Mouse (Mus musculus): Measurements from ENCODE around the gene Tspan14. TPM values are rescaled to one million over a fixed set of nuclear protein-coding genes. Genes with fewer than 3 reads are reported as not detected.

The Tspan14 gene
- polyA plus RNA-seq, 1 experiment from 2014 or later, result 61.1 TPM

DNA sequence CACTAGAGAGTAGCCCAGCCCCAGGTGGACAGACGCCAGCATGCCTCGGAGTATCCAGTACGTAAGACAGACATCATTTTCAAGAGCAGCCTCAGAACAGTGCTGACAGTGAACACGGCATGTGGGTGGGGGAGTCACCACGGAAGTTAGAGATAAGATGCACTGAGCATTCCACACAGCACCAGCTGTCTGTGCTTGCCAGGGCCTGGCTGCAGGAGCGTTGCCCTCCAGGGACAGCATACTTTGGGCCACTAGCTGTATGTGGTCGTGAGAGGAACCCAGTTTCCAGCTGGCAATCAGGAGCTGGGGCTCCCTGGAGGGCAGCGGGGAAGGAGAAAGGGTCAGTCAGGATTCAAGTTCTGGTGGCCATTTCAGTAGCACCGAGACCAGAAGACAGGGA, 59.8 kb downstream of the Tspan14 start:
- Histone ChIP-seq H3K4me2 (no peak overlapping the region), H3K27me3 (no peaks in the 10 kb centered on the region), H3K4me3 (no peak overlapping the region), H3K9me3 (no peaks in the 10 kb centered on the region), H3K27ac (replicated peaks) (no peak overlapping the region), H3K36me3 (peaks cover 40% of the 10 kb centered on the region), H3K9ac (no peak overlapping the region), H3K4me1 (replicated peaks) (no peaks in the 10 kb centered on the region)
- 92% methylated on average over 9 of the region's 9 CpGs for WGBS
- no peak for ATAC-seq (ENCODE audit: low FRiP score, low read depth)

DNA sequence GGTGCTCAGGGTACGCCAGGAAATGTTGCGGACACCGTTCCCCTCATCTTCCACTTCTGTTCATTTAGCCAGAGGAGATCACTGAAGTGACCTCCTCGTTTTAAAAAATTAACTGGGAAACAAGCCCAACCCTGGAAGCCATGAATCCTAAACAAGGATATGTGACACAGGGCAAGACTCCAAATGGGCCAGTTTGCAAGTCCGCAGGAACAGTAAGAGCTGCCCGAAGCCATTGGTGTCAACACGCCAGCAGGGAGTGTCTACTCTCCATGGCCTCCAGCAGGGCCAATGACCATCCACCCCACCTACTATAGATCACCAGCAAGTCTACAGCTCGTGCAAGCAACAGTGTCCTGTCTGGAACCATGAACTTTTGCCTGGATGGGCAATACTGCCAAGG, 60.8 kb downstream of the Tspan14 start:
- no peaks in the 10 kb centered on the region for H3K9me3 ChIP-seq
- H3K4me2 ChIP-seq, result no peak overlapping the region
- no peak for ATAC-seq (ENCODE audit: low FRiP score, low read depth)
- H3K27ac ChIP-seq (replicated peaks), result no peak overlapping the region
- H3K36me3 ChIP-seq, result peaks cover 34% of the 10 kb centered on the region
- no peaks in the 10 kb centered on the region for H3K4me1 ChIP-seq (replicated peaks)
- no peak overlapping the region for H3K4me3 ChIP-seq
- 91% methylated on average over 8 of the region's 8 CpGs for WGBS
- no peak overlapping the region for H3K9ac ChIP-seq
- no peaks in the 10 kb centered on the region for H3K27me3 ChIP-seq

DNA sequence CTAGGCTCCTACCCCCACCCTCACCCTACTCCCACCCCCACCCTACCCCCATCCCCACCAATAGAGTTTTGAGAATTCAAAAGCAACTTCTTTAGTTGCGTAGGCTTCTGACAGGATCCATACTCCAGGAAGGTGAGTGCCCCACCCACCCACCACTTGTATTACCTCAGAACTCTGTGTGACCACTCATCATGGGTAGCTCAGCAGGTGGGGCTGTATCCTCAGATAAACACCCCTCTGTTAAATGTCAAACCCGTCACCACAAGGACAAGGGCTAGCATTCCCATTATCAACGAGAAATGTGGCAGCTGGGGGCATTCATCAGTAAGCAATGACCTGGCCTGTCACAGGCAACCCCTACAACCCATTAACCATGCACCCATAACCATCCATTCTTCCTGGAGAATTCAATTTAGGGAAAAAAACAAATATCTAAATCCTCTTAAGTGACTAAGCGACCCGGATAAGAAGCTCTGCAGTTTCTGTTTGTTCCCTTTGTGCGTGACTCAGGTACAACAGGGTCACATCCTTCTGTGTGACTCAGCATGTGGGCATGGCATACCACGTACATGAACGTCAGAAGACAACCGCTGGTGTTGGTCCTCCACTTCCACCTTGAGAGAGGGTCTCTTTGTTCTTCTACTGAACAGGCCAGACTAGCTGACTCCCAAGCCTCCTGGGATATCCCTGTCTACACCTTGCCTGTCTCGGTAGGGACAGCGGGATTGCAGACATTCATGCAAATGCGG, 64.1 kb downstream of the Tspan14 start:
- WGBS, result 72% methylated on average over 12 of the region's 12 CpGs
- Histone ChIP-seq H3K4me2 (no peak overlapping the region), H3K9ac (no peak overlapping the region), H3K27me3 (no peaks in the 10 kb centered on the region), H3K36me3 (peaks cover 5% of the 10 kb centered on the region; the same call in 1 of the 2 replicates), H3K27ac (replicated peaks) (no peak overlapping the region), H3K4me3 (no peak overlapping the region), H3K9me3 (no peaks in the 10 kb centered on the region), H3K4me1 (replicated peaks) (no peaks in the 10 kb centered on the region)
- no peak for ATAC-seq (ENCODE audit: low FRiP score, low read depth)

DNA sequence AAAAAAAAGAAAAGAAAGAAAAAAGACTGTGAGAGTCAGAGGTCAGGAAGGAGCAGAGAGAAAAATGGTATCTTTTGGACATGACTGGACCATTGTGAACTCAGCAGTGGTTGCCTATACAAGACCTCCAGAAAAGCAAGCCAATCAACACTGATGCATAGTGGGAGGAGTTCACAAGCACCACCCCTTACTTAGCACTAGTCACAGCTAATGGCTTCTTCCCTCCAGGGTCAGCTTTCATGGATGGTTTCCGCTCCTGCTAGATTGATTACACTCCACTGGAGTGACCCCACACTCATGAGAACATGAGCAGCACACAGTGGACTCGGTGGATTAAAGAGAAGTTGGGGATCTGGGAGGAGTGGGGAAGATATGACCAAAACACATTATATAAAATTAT, 66.3 kb downstream of the Tspan14 start:
- Histone ChIP-seq H3K27ac (replicated peaks) (no peak overlapping the region), H3K4me1 (replicated peaks) (no peaks in the 10 kb centered on the region), H3K9ac (no peak overlapping the region), H3K36me3 (no peaks in the 10 kb centered on the region), H3K4me3 (no peak overlapping the region), H3K4me2 (no peak overlapping the region), H3K27me3 (no peaks in the 10 kb centered on the region), H3K9me3 (no peaks in the 10 kb centered on the region)
- ATAC-seq (ENCODE audit: low FRiP score, low read depth), result no peak
- WGBS, result 68% methylated on average over 2 of the region's 2 CpGs

DNA sequence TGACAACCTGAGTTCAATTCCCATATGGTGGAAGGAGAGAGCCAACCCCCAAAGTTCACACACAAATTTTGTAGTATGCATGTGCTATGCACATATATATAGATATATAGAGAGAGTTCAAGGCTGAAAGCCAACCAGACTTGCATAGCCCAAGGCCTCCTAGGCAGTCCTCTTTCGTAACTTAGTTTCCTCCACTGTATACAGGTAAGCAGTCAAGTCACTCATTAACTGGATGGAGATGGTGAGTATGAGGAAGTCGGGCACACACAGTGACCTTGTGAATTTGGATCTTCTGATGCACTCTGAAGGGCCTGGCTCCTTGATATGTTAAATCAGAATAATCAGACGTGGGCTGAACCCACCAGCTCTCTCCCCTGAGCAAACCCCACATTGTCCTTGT, 68.7 kb downstream of the Tspan14 start:
- ATAC-seq (ENCODE audit: low FRiP score, low read depth), result no peak
- H3K4me3 ChIP-seq, result no peak overlapping the region
- 85% methylated on average over 3 of the region's 3 CpGs for WGBS
- no peaks in the 10 kb centered on the region for H3K9me3 ChIP-seq
- H3K4me1 ChIP-seq (replicated peaks), result peaks cover 9% of the 10 kb centered on the region
- H3K27ac ChIP-seq (replicated peaks), result no peak overlapping the region
- H3K9ac ChIP-seq, result no peak overlapping the region
- H3K27me3 ChIP-seq, result no peaks in the 10 kb centered on the region
- H3K4me2 ChIP-seq, result no peak overlapping the region
- no peaks in the 10 kb centered on the region for H3K36me3 ChIP-seq

DNA sequence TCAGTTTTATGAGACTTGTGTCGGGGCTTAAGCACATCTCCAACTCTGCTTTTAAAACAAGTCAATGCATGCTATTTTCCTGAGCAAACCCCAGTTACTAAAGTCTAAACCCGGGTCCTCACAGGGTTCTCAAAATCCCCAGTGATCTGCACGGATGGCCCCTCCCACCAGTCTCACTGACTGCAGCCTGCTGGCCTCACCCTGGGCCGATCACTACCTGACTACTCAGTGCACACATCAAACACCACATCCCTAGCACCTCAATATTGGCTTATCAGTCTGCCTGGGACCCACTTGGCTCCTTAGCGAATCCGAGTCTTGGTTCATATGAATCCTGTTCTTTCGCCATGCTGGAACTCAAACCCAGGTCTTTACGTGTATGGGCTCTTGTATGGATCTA, 70.9 kb downstream of the Tspan14 start:
- H3K4me2 ChIP-seq, result no peak overlapping the region
- no peak overlapping the region for H3K27ac ChIP-seq (replicated peaks)
- H3K4me3 ChIP-seq, result no peak overlapping the region
- H3K27me3 ChIP-seq, result no peaks in the 10 kb centered on the region
- peaks cover 9% of the 10 kb centered on the region for H3K4me1 ChIP-seq (replicated peaks)
- H3K36me3 ChIP-seq, result no peaks in the 10 kb centered on the region
- no peak for ATAC-seq (ENCODE audit: low FRiP score, low read depth)
- WGBS, result 85% methylated on average over 8 of the region's 8 CpGs
- no peak overlapping the region for H3K9ac ChIP-seq
- no peaks in the 10 kb centered on the region for H3K9me3 ChIP-seq

DNA sequence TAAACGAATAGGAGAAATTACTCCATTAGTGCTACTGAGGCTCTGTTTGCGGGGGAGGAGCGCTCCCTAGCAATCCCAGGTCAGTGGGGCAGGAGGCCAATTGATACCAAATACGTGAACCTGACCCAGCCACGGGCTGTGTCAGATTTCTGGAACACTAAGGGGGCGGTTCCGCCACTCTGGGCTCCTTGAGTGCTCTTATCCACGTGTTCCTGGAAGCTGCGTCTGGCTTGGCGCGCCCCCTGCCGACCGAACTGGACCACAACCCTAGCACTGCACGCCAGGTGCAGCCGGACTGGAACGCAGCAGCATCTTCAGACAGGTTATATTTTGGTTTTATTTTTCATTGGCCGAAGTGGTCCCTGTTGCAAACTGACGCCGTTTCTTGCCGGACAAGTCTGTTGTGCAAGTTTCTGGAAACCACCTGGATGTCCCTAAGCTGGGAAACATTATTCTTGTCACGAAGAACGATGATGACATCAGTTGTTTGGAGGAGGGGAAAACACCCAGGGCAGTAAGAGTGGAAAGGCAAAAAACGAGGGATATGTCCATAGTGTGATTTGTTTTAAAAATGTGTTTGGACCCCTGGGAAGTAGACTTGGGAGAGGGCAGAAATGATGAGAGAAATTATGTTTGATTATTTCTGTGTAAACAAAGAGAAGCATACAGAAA, 71.9 kb downstream of the Tspan14 start:
- Histone ChIP-seq H3K27me3 (no peaks in the 10 kb centered on the region), H3K4me2 (peak overlapping the region; percentile 51), H3K27ac (replicated peaks) (no peak overlapping the region), H3K4me3 (peak overlapping the region; percentile 22), H3K36me3 (no peaks in the 10 kb centered on the region), H3K9me3 (no peaks in the 10 kb centered on the region), H3K4me1 (replicated peaks) (peaks cover 9% of the 10 kb centered on the region), H3K9ac (no peak overlapping the region)
- ATAC-seq (ENCODE audit: low FRiP score, low read depth), result peak; percentile 94
- WGBS, result 14% methylated on average over 23 of the region's 23 CpGs

DNA sequence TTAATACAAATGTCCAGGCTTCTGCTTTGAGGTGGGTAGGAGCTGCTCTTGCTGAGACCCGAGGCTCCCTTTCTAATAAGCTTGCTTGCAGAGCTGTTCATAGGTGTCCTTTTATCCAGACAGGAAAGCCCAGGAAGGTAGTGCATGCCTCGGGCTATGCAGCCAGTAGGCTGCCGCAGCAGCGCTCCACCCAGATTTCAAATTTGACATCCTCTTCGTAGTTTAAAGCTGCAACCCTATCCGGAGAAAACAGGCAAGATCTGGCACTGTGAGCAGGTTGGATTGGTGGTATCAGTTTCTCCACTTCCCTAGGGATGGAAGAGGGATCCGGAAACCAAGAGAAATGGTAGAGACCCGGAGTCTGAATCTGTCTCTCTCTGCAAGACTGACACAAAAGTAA, 72.7 kb downstream of the Tspan14 start:
- Histone ChIP-seq H3K4me2 (no peak overlapping the region), H3K9ac (no peak overlapping the region), H3K9me3 (no peaks in the 10 kb centered on the region), H3K36me3 (no peaks in the 10 kb centered on the region), H3K4me3 (no peak overlapping the region), H3K27me3 (no peaks in the 10 kb centered on the region), H3K27ac (replicated peaks) (no peak overlapping the region), H3K4me1 (replicated peaks) (peaks cover 9% of the 10 kb centered on the region)
- no peak for ATAC-seq (ENCODE audit: low FRiP score, low read depth)
- WGBS, result 82% methylated on average over 8 of the region's 8 CpGs

DNA sequence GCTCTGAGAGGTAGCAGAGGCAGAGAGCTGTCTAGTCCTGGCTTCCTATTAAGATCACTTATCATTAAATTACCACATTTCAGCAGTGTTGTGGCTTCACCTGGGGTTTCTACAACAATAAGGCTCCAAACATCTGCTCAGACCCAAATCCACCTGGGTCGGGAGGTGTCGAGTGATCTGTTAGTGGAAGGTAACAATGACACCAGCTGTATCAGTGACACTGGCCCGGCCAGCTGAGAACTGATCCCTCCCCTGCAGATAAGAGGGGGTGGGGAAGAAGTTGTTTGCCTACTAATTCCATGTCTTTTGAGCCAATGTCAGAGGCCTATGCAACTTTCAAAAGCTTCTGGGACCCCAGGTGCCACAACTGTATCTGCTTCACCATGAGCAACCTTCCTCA, 73.4 kb downstream of the Tspan14 start, which contains the start of gene Sh2d4b:
Sh2d4b (minus strand) TSS at position 71 of the 400 bp plus-strand sequence.
- H3K27me3 ChIP-seq, result no peaks in the 10 kb centered on the region
- H3K4me3 ChIP-seq, result no peak within 1 kb of the TSS
- H3K9me3 ChIP-seq, result no peaks in the 10 kb centered on the region
- peaks cover 9% of the 10 kb centered on the region for H3K4me1 ChIP-seq (replicated peaks)
- no peak within 1 kb of the TSS for H3K4me2 ChIP-seq
- H3K36me3 ChIP-seq, result no peaks in the 10 kb centered on the region
- no peak within 1 kb of the TSS for H3K9ac ChIP-seq
- WGBS, result 88% methylated on average over 3 of the region's 3 CpGs
- no peak within 1 kb of the TSS for H3K27ac ChIP-seq (replicated peaks)
- ATAC-seq (ENCODE audit: low FRiP score, low read depth), result no peak

DNA sequence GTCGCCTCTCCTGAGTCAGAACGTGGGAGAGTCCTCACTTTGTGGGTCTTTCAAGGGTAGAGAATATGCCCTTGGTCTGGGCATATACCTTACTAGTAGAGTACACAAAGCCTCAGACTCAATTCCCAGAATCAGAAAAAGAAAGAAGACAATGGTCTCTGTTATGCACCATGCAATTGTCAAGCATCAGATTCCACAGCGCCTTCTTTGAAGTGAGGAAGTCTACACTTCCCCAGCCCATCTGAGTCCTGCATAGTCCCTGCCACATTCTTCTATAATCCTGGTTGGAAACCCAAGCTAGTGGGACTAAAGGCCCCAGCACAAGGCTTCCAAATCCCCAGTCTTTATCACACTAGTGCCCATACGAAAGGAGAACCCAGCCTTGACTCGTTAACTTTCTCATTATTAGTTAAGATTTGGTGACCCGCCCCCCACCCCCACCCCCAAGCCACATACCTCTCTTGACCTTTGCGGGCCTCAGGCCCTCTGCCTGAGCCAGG, 74.2 kb downstream of the Tspan14 start:
- Histone ChIP-seq H3K9me3 (no peaks in the 10 kb centered on the region), H3K27me3 (no peaks in the 10 kb centered on the region), H3K4me3 (no peak overlapping the region), H3K36me3 (no peaks in the 10 kb centered on the region), H3K4me1 (replicated peaks) (peaks cover 9% of the 10 kb centered on the region), H3K9ac (no peak overlapping the region), H3K27ac (replicated peaks) (no peak overlapping the region), H3K4me2 (no peak overlapping the region)
- ATAC-seq (ENCODE audit: low FRiP score, low read depth), result no peak
- WGBS, result 86% methylated on average over 7 of the region's 7 CpGs

DNA sequence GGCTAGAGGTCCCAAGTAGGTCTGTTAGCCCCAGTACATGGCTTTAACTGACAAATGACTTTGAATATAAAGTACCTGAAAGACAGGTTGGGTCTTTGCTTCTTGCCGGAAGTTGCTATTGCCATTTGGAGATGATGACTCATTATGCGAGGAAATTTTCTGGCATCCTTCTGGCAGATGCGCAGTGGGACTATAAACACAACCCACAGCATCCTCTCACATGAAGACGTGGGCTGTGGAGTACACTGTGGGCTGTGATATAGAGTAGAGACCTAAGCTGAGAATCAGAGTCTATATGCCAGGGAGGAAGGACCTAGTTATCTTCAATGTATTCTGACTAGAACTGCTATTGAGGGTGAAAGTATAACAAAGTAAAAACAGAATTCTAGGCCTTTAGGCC, 75.1 kb downstream of the Tspan14 start:
- Histone ChIP-seq H3K9ac (no peak overlapping the region), H3K4me1 (replicated peaks) (peaks cover 9% of the 10 kb centered on the region), H3K4me3 (no peak overlapping the region), H3K4me2 (no peak overlapping the region), H3K36me3 (no peaks in the 10 kb centered on the region), H3K9me3 (no peaks in the 10 kb centered on the region), H3K27ac (replicated peaks) (no peak overlapping the region), H3K27me3 (no peaks in the 10 kb centered on the region)
- ATAC-seq (ENCODE audit: low FRiP score, low read depth), result no peak
- WGBS, result 92% methylated on average over 4 of the region's 4 CpGs

DNA sequence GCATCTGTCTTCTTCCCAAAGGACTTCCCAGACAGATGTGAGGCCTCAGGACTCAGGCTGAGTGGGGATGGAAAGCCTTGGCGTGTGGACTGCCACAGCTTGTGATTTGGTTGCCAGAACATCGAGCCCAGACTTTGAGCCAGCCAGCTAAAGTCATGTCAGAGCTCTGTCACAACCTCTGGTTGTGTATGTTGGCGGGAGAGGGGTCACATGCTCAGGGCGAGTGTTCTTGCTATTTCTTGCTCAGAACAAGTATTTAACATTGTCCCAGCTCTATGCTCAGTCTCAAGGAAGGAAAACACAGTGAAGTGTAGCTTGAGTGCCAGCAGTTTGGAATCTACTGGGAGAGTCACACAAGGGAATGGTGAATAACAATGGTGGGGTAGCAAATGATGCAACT, 76.9 kb downstream of the Tspan14 start:
- WGBS, result 73% methylated on average over 4 of the region's 4 CpGs
- peaks cover 7% of the 10 kb centered on the region for H3K4me1 ChIP-seq (replicated peaks)
- H3K9ac ChIP-seq, result no peak overlapping the region
- no peaks in the 10 kb centered on the region for H3K27me3 ChIP-seq
- H3K36me3 ChIP-seq, result no peaks in the 10 kb centered on the region
- no peak overlapping the region for H3K4me2 ChIP-seq
- no peak for ATAC-seq (ENCODE audit: low FRiP score, low read depth)
- no peak overlapping the region for H3K4me3 ChIP-seq
- H3K9me3 ChIP-seq, result no peaks in the 10 kb centered on the region
- H3K27ac ChIP-seq (replicated peaks), result no peak overlapping the region

Data from hindbrain, embryonic 15.5 days (tissue).